Mouse (Mus musculus) stomach, postnatal 0 days (tissue): ENCODE measurements around the gene Tnrc18. TPM values are rescaled to one million over a fixed set of nuclear protein-coding genes. Genes with fewer than 3 reads are reported as not detected.

ENCODE experiments used
- ATAC-seq: fragments of 200-750 bp; cut with Nextera tagmentation; 2 replicates; pipeline ENCODE4 v1.8.0; 2017; ENCODE audit not compliant: low FRiP score, low TSS enrichment
- DNase-seq: peaks from one replicate; pipeline ENCODE4 v3.0.0-alpha.2; 2016; ENCODE audit warnings: low spot score
- H3K27ac ChIP-seq: fragments of 300-500 bp; sonication (generic); replicated peaks from 2 replicates; pipeline ENCODE4 v1.5.1; 2014; ENCODE audit warnings: mild to moderate bottlenecking, control low read depth
- H3K27me3 ChIP-seq: fragments of 300-500 bp; sonication (generic); 2 replicates; pipeline ENCODE4 v1.6.1; 2014; ENCODE audit warnings: low read length; ENCODE audit not compliant: control insufficient read depth, insufficient read depth
- H3K36me3 ChIP-seq: fragments of 300-500 bp; sonication (generic); 2 replicates; pipeline ENCODE4 v1.6.1; 2014; ENCODE audit warnings: low read length, mixed read lengths; ENCODE audit not compliant: control insufficient read depth, insufficient read depth
- H3K4me1 ChIP-seq: fragments of 300-500 bp; sonication (generic); replicated peaks from 2 replicates; pipeline ENCODE4 v1.6.1; 2014; ENCODE audit warnings: antibody characterized with exemption; ENCODE audit not compliant: control insufficient read depth, insufficient read depth
- H3K4me2 ChIP-seq: fragments of 300-500 bp; sonication (generic); replicated peaks from 2 replicates; pipeline ENCODE4 v1.6.1; 2014; ENCODE audit warnings: low read depth, mild to moderate bottlenecking, control low read depth, moderate library complexity
- H3K4me3 ChIP-seq: fragments of 300-500 bp; sonication (generic); 2 replicates; pipeline ENCODE4 v1.5.1; 2014; ENCODE audit warnings: low read depth, low read length, control low read depth
- H3K9ac ChIP-seq: fragments of 300-500 bp; sonication (generic); 2 replicates; pipeline ENCODE4 v1.6.1; 2014; ENCODE audit warnings: mild to moderate bottlenecking, low read length, control low read depth, mixed read lengths
- H3K9me3 ChIP-seq: fragments of 300-500 bp; sonication (generic); 2 replicates; pipeline ENCODE4 v1.6.1; 2016; ENCODE audit warnings: low read length; ENCODE audit not compliant: control insufficient read depth
- CTCF ChIP-seq: IDR thresholded peaks from 2 replicates; pipeline ENCODE4 v1.5.1; 2016; ENCODE audit warnings: antibody characterized with exemption, low read depth, mild to moderate bottlenecking, moderate library complexity
- EP300 ChIP-seq: optimal IDR thresholded peaks from 2 replicates; pipeline ENCODE3; 2016; ENCODE audit warnings: antibody characterized with exemption
- WGBS: fragments of 180-500 bp; shearing (Covaris S2); extraction: QIAGEN DNeasy Blood & Tissue Kit; methylation state at CpG from one replicate; pipeline ENCODE4 v1.1.7; 2014; 5-methylcytosine and 5-hydroxymethylcytosine counted together
- polyA plus RNA-seq: library from polyadenylated mRNA; unstranded; fragments of >200 nt; fragmentation: Nextera tagmentation; extraction: Ambion mirVana; gene quantifications from 2 replicates; pipeline ENCODE4 v1.2.1, GENCODE M21; 2015

The Tnrc18 gene
- polyA plus RNA-seq, 1 experiment from 2014 or later, result 12.5 TPM

- peak overlapping the region; percentile 61 for H3K4me3 ChIP-seq
- no peak for ATAC-seq
- peak overlapping the region; percentile 98 for H3K27ac ChIP-seq
- TF ChIP-seq CTCF (no peak), EP300 (no peak)
- no peak for DNase-seq
- H3K36me3 ChIP-seq, result no peaks in the 10 kb centered on the region
- no peaks in the 10 kb centered on the region for H3K9me3 ChIP-seq
- WGBS, result 23% methylated on average over 6 of the region's 6 CpGs
- peaks cover 3% of the 10 kb centered on the region; the same call in 1 of the 2 replicates for H3K4me1 ChIP-seq
- peak overlapping the region; percentile 96 for H3K9ac ChIP-seq
- H3K4me2 ChIP-seq, result peak overlapping the region; percentile 93
- no peaks in the 10 kb centered on the region for H3K27me3 ChIP-seq
Observed at GRCm38 (mm10) chr5:142824091-142824490, 6.6 kb upstream of the Tnrc18 start.

GRCm38 (mm10) chr5:142823096-142824062 is 5.9 kb upstream of the Tnrc18 start:
- Histone ChIP-seq H3K27ac (peak overlapping the region; percentile 98), H3K27me3 (no peaks in the 10 kb centered on the region), H3K4me3 (peak overlapping the region; percentile 61), H3K4me1 (peaks cover 3% of the 10 kb centered on the region; the same call in 1 of the 2 replicates), H3K4me2 (peak overlapping the region; percentile 93), H3K9me3 (no peaks in the 10 kb centered on the region), H3K36me3 (no peaks in the 10 kb centered on the region), H3K9ac (peak overlapping the region; percentile 96)
- TF ChIP-seq EP300, result peak; percentile 79
- TF ChIP-seq CTCF, result no peak; the same call in 1 of the 2 replicates
- ATAC-seq (peak; percentile 66), DNase-seq (peak; percentile 88)
- WGBS, result 6% methylated on average over 31 of the region's 31 CpGs

- Histone ChIP-seq H3K4me3 (peak overlapping the region; percentile 61), H3K9ac (peak overlapping the region; percentile 96), H3K27ac (peak overlapping the region; percentile 98), H3K4me2 (peak overlapping the region; percentile 93), H3K36me3 (no peaks in the 10 kb centered on the region), H3K4me1 (peaks cover 3% of the 10 kb centered on the region; the same call in 1 of the 2 replicates), H3K27me3 (no peaks in the 10 kb centered on the region), H3K9me3 (no peaks in the 10 kb centered on the region)
- 1% methylated on average over 36 of the region's 36 CpGs for WGBS
- peak; percentile 71 for DNase-seq
- peak; percentile 14; the same call in 1 of the 2 replicates for ATAC-seq
- no peak for TF ChIP-seq CTCF
- TF ChIP-seq EP300, result no peak
Observed at GRCm38 (mm10) chr5:142822286-142823095, 5.0 kb upstream of the Tnrc18 start.

GRCm38 (mm10) chr5:142821974-142822285 is 4.5 kb upstream of the Tnrc18 start:
- peaks cover 3% of the 10 kb centered on the region; the same call in 1 of the 2 replicates for H3K4me1 ChIP-seq
- peak overlapping the region; percentile 98 for H3K27ac ChIP-seq
- H3K4me3 ChIP-seq, result peak overlapping the region; percentile 61
- peak overlapping the region; percentile 93 for H3K4me2 ChIP-seq
- H3K36me3 ChIP-seq, result no peaks in the 10 kb centered on the region
- peak overlapping the region; percentile 96 for H3K9ac ChIP-seq
- DNase-seq (no peak), ATAC-seq (no peak)
- no peaks in the 10 kb centered on the region for H3K9me3 ChIP-seq
- under 1% methylated on average over 9 of the region's 9 CpGs for WGBS
- TF ChIP-seq EP300, result no peak
- H3K27me3 ChIP-seq, result no peaks in the 10 kb centered on the region

GRCm38 (mm10) chr5:142821266-142821973 is 4.0 kb upstream of the Tnrc18 start:
- under 1% methylated on average over 36 of the region's 36 CpGs for whole genome bisulfite sequencing
- ATAC-seq (peak; percentile 56), DNase-seq (peak; percentile 93)
- H3K9me3 ChIP-seq, result no peaks in the 10 kb centered on the region
- H3K4me3 ChIP-seq, result peak overlapping the region; percentile 61
- H3K9ac ChIP-seq, result peak overlapping the region; percentile 96
- H3K27ac ChIP-seq, result peak overlapping the region; percentile 98
- peaks cover 3% of the 10 kb centered on the region; the same call in 1 of the 2 replicates for H3K4me1 ChIP-seq
- TF ChIP-seq CTCF (no peak; the same call in 1 of the 2 replicates), EP300 (peak; percentile 54)
- no peaks in the 10 kb centered on the region for H3K27me3 ChIP-seq
- H3K4me2 ChIP-seq, result peak overlapping the region; percentile 93
- no peaks in the 10 kb centered on the region for H3K36me3 ChIP-seq
